ENCODE assay signal across 8 mouse cellular contexts in the genomic region with DNA sequence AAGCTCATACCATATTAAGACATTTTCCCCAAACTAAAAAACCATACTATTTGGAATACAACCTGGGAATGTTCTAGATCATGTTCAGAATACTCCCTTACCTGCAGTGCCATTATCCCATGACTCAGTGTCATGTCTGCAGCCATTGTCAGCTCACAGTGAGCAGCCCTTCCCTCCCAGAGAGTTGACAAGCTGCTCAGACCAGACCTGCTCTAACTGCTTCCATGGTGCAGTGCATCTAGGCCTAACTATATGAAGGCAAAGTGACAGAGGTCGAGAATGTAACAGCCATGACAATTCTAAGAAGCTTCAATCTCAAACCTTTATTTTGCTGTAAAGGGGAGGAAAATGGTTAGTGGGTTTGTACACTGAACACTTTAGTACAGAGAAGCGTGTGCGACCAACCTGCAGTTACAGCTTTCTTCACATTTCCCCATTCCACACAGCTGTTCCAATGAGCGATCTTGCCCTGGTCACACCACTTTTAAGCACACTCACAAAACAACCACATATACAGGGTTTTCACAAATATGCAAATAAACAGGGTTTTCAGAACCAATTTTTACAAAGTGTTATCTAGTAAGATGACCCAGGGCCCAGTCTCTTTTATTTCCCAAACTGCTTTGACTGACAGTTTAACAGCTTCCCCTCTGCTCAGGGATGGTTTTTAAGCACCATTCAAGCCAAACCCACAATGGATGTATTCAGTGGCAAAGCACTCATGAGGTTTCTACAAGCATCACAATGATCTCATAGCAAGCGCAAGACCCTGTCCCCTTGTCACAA. TPM values are rescaled to one million over a fixed set of nuclear protein-coding genes. Genes with fewer than 3 reads are reported as not detected.
DNase-seq lines count a peak whose midpoint lies in the region; ATAC-seq and TF ChIP-seq lines count a peak whose summit lies in the region.

No protein-coding gene starts in this region.

- no peaks in the 10 kb centered on the region for H3K27me3 ChIP-seq in lung, embryonic 14.5 days (ENCODE audit: insufficient read depth, low read length)
- H3K27me3 ChIP-seq in heart, embryonic 15.5 days = no peaks in the 10 kb centered on the region

- no peaks in the 10 kb centered on the region for H3K36me3 ChIP-seq in lung, embryonic 14.5 days (ENCODE audit: insufficient read depth)
- no peaks in the 10 kb centered on the region for H3K36me3 ChIP-seq in heart, embryonic 15.5 days

- ATAC-seq in lung, embryonic 14.5 days (ENCODE audit: insufficient read depth) = no peak
- ATAC-seq in heart, embryonic 15.5 days (replicated peaks; ENCODE audit: insufficient number of reproducible peaks, insufficient read depth, low FRiP score, low read depth) = no peak
- ATAC-seq in cerebellum, adult (ENCODE audit: insufficient number of reproducible peaks, low FRiP score, low TSS enrichment) = no peak

- peak overlapping the region; percentile 55; the same call in 1 of the 2 replicates for H3K27ac ChIP-seq in lung, embryonic 14.5 days (ENCODE audit: low read depth)
- peak overlapping the region; percentile 59 for H3K27ac ChIP-seq in bone marrow, adult 2 months (ENCODE audit: control insufficient read depth, insufficient read depth, low read depth, low read length, poor library complexity)
- peak overlapping the region; percentile 98 for H3K27ac ChIP-seq in heart, embryonic 15.5 days

- WGBS in lung, embryonic 14.5 days = 71% methylated on average over 5 of the region's 5 CpGs
- WGBS in bone marrow, adult 2 months = 21% methylated on average over 5 of the region's 5 CpGs
- WGBS in heart, embryonic 15.5 days = 68% methylated on average over 5 of the region's 5 CpGs

- H3K4me3 ChIP-seq in lung, embryonic 14.5 days (ENCODE audit: low read depth, low read length) = no peak overlapping the region
- peak overlapping the region; percentile 65 for H3K4me3 ChIP-seq in bone marrow, adult 2 months (replicated peaks; ENCODE audit: control insufficient read depth, low read depth, low read length)
- peak overlapping the region; percentile 38; the same call in 1 of the 2 replicates for H3K4me3 ChIP-seq in heart, embryonic 15.5 days

- no peak for TF ChIP-seq POLR2A in bone marrow, adult 2 months (IDR thresholded peaks at IDR 0.05; ENCODE audit: borderline replicate concordance, control insufficient read depth, low read depth, low read length)

- no peaks in the 10 kb centered on the region for H3K9me3 ChIP-seq in lung, embryonic 14.5 days (ENCODE audit: low read depth, low read length)
- no peaks in the 10 kb centered on the region for H3K9me3 ChIP-seq in heart, embryonic 15.5 days (replicated peaks)

- no peak for DNase-seq in lung, embryonic 14.5 days
- no peak for DNase-seq in lung, postnatal 4 days
- DNase-seq in lung, postnatal 36 days = peak; percentile 34
- no peak for DNase-seq in frontal cortex, postnatal 25 days (ENCODE audit: low spot score in 2 of 2)
- DNase-seq in urinary bladder, postnatal 36 days (ENCODE audit: low spot score in 2 of 2) = no peak

- peaks cover 37% of the 10 kb centered on the region for H3K4me1 ChIP-seq in lung, embryonic 14.5 days (ENCODE audit: insufficient read depth)
- H3K4me1 ChIP-seq in bone marrow, adult 2 months (ENCODE audit: control insufficient read depth, insufficient read depth, low read length) = peaks cover 2% of the 10 kb centered on the region; the same call in 1 of the 2 replicates
- peaks cover 77% of the 10 kb centered on the region for H3K4me1 ChIP-seq in heart, embryonic 15.5 days (replicated peaks)

- no peak for TF ChIP-seq CTCF in lung, embryonic 14.5 days (IDR thresholded peaks at IDR 0.05; ENCODE audit: low read depth)
- TF ChIP-seq CTCF in bone marrow, adult 2 months (IDR thresholded peaks at IDR 0.05; ENCODE audit: control insufficient read depth, insufficient read depth, low read length) = no peak

- no peak overlapping the region for H3K9ac ChIP-seq in lung, embryonic 14.5 days
- no peak overlapping the region for H3K9ac ChIP-seq in heart, embryonic 15.5 days

- peak overlapping the region; percentile 36 for H3K4me2 ChIP-seq in lung, embryonic 14.5 days
- peak overlapping the region; percentile 58 for H3K4me2 ChIP-seq in heart, embryonic 15.5 days

RNA-seq across cellular contexts. Expression of a gene that starts 32.9 kb away (rescaled TPM):
- polyA plus RNA-seq in lung, embryonic 14.5 days (2014; fragmentation: Nextera tagmentation; extraction: Ambion mirVana) = 37.9 and 42.2 TPM in 2 replicates
- polyA plus RNA-seq in bone marrow, adult 2 months (2011; ENCODE audit: insufficient read depth, insufficient read length, low replicate concordance, missing spikeins) = 14.3 and 18.1 TPM in 2 replicates
- 25.1 and 35.1 TPM in 2 replicates for polyA plus RNA-seq in heart, embryonic 15.5 days (2015; fragmentation: Nextera tagmentation; extraction: Ambion mirVana)

RNA-seq across cellular contexts. Expression of a gene that starts 35.4 kb away (rescaled TPM):
- 2.4 TPM in 2 replicates for polyA plus RNA-seq in lung, embryonic 14.5 days (2014; fragmentation: Nextera tagmentation; extraction: Ambion mirVana)
- polyA plus RNA-seq in bone marrow, adult 2 months (2011; ENCODE audit: insufficient read depth, insufficient read length, low replicate concordance, missing spikeins) = 11.6 and 24.6 TPM in 2 replicates
- polyA plus RNA-seq in heart, embryonic 15.5 days (2015; fragmentation: Nextera tagmentation; extraction: Ambion mirVana) = 3.2 and 4.2 TPM in 2 replicates

RNA-seq across cellular contexts. Expression of a gene that starts 51.8 kb away (rescaled TPM):
- polyA plus RNA-seq in lung, embryonic 14.5 days (2014; fragmentation: Nextera tagmentation; extraction: Ambion mirVana) = 2.7 and 3.8 TPM in 2 replicates
- polyA plus RNA-seq in bone marrow, adult 2 months (2011; ENCODE audit: insufficient read depth, insufficient read length, low replicate concordance, missing spikeins) = 4.4 and 6.4 TPM in 2 replicates
- 1.2 and 2.0 TPM in 2 replicates for polyA plus RNA-seq in heart, embryonic 15.5 days (2015; fragmentation: Nextera tagmentation; extraction: Ambion mirVana)
